Mouse (Mus musculus): Measurements from ENCODE around the gene 4933415F23Rik. TPM values are rescaled to one million over a fixed set of nuclear protein-coding genes. Genes with fewer than 3 reads are reported as not detected.

Gene 4933415F23Rik
- not detected in 2 replicates for polyA plus RNA-seq (2012; rRNA removed; ENCODE audit: low replicate concordance)

GRCm38 (mm10) chr1:23102021-23102420 is at the start of gene 4933415F23Rik:
Gene 4933415F23Rik, minus strand, starts transcription at chr1:23102253.

